Mouse (Mus musculus) stomach, embryonic 14.5 days (tissue): ENCODE data around the gene Cdc42bpb. TPM values are rescaled to one million over a fixed set of nuclear protein-coding genes. Genes with fewer than 3 reads are reported as not detected.
A peak's percentile ranks its signal among the peaks of the same experiment; 100 is the strongest.

Experiments
- ATAC-seq: fragments of 200-750 bp; cut with Nextera tagmentation; 2 replicates; pipeline ENCODE4 v1.8.0; 2017; ENCODE audit warnings: low read depth, moderate TSS enrichment; ENCODE audit not compliant: insufficient number of reproducible peaks, insufficient read depth, low FRiP score
- H3K27ac ChIP-seq: fragments of 300-500 bp; sonication (generic); 2 replicates; pipeline ENCODE4 v1.5.1; 2014; ENCODE audit warnings: mild to moderate bottlenecking, low read length, moderate library complexity, mixed read lengths
- H3K27me3 ChIP-seq: fragments of 300-500 bp; sonication (generic); 2 replicates; pipeline ENCODE4 v1.6.1; 2014; ENCODE audit warnings: low read length, control low read depth, mixed read lengths; ENCODE audit not compliant: control insufficient read depth, insufficient read depth
- H3K36me3 ChIP-seq: fragments of 300-500 bp; sonication (generic); 2 replicates; pipeline ENCODE4 v1.6.1; 2014; ENCODE audit warnings: mild to moderate bottlenecking, control low read depth, low read length, moderate library complexity, mixed read lengths; ENCODE audit not compliant: control insufficient read depth, insufficient read depth
- H3K4me1 ChIP-seq: fragments of 300-500 bp; sonication (generic); 2 replicates; pipeline ENCODE4 v1.6.1; 2014; ENCODE audit warnings: low read length, control low read depth, mixed read lengths; ENCODE audit not compliant: control insufficient read depth, insufficient read depth
- H3K4me2 ChIP-seq: fragments of 300-500 bp; sonication (generic); replicated peaks from 2 replicates; pipeline ENCODE4 v1.6.1; 2014; ENCODE audit warnings: low read depth, low read length, control low read depth
- H3K4me3 ChIP-seq: fragments of 300-500 bp; sonication (generic); 2 replicates; pipeline ENCODE4 v1.5.1; 2014; ENCODE audit warnings: low read depth, low read length, control low read depth
- H3K9ac ChIP-seq: fragments of 300-500 bp; sonication (generic); replicated peaks from 2 replicates; pipeline ENCODE4 v1.6.1; 2014; ENCODE audit warnings: low read depth, mild to moderate bottlenecking, control low read depth, low read length, moderate library complexity, mixed read lengths
- H3K9me3 ChIP-seq: fragments of 300-500 bp; sonication (generic); 2 replicates; pipeline ENCODE4 v1.6.1; 2016; ENCODE audit warnings: low read depth, low read length, control low read depth; ENCODE audit not compliant: control insufficient read depth
- WGBS: fragments of 180-500 bp; shearing (Covaris S2); extraction: QIAGEN DNeasy Blood & Tissue Kit; methylation state at CpG from one replicate; pipeline ENCODE4 v1.1.7; 2014; 5-methylcytosine and 5-hydroxymethylcytosine counted together
- polyA plus RNA-seq: library from polyadenylated mRNA; unstranded; fragments of >200 nt; fragmentation: Nextera tagmentation; extraction: Ambion mirVana; gene quantifications from 2 replicates; pipeline ENCODE4 v1.2.1, GENCODE M21; 2014

Cdc42bpb gene
- polyA plus RNA-seq, 1 experiment from 2014 or later: 44.1 TPM

GRCm38 (mm10) chr12:111416921-111417779, 39.6 kb upstream of the Cdc42bpb start, which contains the start of gene Exoc3l4:
Gene Exoc3l4, plus strand, starts transcription at chr12:111417017.
- Histone ChIP-seq H3K4me2 (peak within 1 kb of the TSS; percentile 59), H3K27me3 (peaks cover 1% of the 10 kb centered on the region; the same call in 1 of the 2 replicates), H3K9me3 (no peaks in the 10 kb centered on the region), H3K36me3 (no peaks in the 10 kb centered on the region), H3K4me1 (peaks cover 25% of the 10 kb centered on the region), H3K9ac (no peak within 1 kb of the TSS; the same call in 1 of the 2 replicates), H3K4me3 (peak within 1 kb of the TSS; percentile 27), H3K27ac (no peak within 1 kb of the TSS)
- WGBS: 4% methylated on average over 17 of the region's 17 CpGs
- peak; percentile 46; the same call in 1 of the 2 replicates for ATAC-seq

- WGBS: 2% methylated on average over 21 of the region's 21 CpGs
- peak; percentile 82 for ATAC-seq
- Histone ChIP-seq H3K4me1 (peaks cover 25% of the 10 kb centered on the region), H3K9me3 (no peaks in the 10 kb centered on the region), H3K36me3 (no peaks in the 10 kb centered on the region), H3K27me3 (no peaks in the 10 kb centered on the region), H3K27ac (no peak overlapping the region), H3K4me2 (peak overlapping the region; percentile 41), H3K4me3 (peak overlapping the region; percentile 20; the same call in 1 of the 2 replicates), H3K9ac (no peak overlapping the region)
These were observed 35.8 kb upstream of the Cdc42bpb start for GRCm38 (mm10) chr12:111413300-111413699.

- peak overlapping the region; percentile 41 for H3K4me2 ChIP-seq
- ATAC-seq: no peak
These were observed 35.2 kb upstream of the Cdc42bpb start for GRCm38 (mm10) chr12:111412581-111413284.

GRCm38 (mm10) chr12:111411631-111412355, 34.3 kb upstream of the Cdc42bpb start:
- Histone ChIP-seq H3K9ac (no peak overlapping the region), H3K4me3 (no peak overlapping the region), H3K36me3 (no peaks in the 10 kb centered on the region), H3K4me1 (peaks cover 17% of the 10 kb centered on the region), H3K27me3 (0 out of 2 replicates have a peak, but pooled peaks cover 6% of the 10 kb centered on the region), H3K4me2 (no peak overlapping the region), H3K9me3 (no peaks in the 10 kb centered on the region), H3K27ac (no peak overlapping the region)
- ATAC-seq: no peak
- WGBS: 77% methylated on average over 8 of the region's 8 CpGs

More at GRCm38 (mm10) chr12:111412581-111413284, 35.2 kb upstream of the Cdc42bpb start:
- Histone ChIP-seq H3K4me1 (peaks cover 23% of the 10 kb centered on the region), H3K9ac (no peak overlapping the region), H3K27me3 (no peaks in the 10 kb centered on the region), H3K4me3 (peak overlapping the region; percentile 20; the same call in 1 of the 2 replicates), H3K9me3 (no peaks in the 10 kb centered on the region), H3K27ac (no peak overlapping the region), H3K36me3 (no peaks in the 10 kb centered on the region)
- WGBS: 22% methylated on average over 12 of the region's 12 CpGs

GRCm38 (mm10) chr12:111409583-111409982, 32.1 kb upstream of the Cdc42bpb start:
- Histone ChIP-seq H3K9me3 (no peaks in the 10 kb centered on the region), H3K27me3 (0 out of 2 replicates have a peak, but pooled peaks cover 6% of the 10 kb centered on the region), H3K4me1 (peaks cover 16% of the 10 kb centered on the region), H3K27ac (no peak overlapping the region), H3K36me3 (no peaks in the 10 kb centered on the region), H3K4me2 (no peak overlapping the region), H3K4me3 (no peak overlapping the region), H3K9ac (no peak overlapping the region)
- ATAC-seq: no peak
- WGBS: 34% methylated on average over 5 of the region's 5 CpGs

- no peaks in the 10 kb centered on the region for H3K36me3 ChIP-seq
- H3K9ac ChIP-seq: no peak within 1 kb of the TSS
- 2% methylated on average over 23 of the region's 24 CpGs for WGBS
- H3K4me1 ChIP-seq: peaks cover 6% of the 10 kb centered on the region; the same call in 1 of the 2 replicates
- 0 out of 2 replicates have a peak within 1 kb of the TSS, but pooled peaks have one; percentile 13 for H3K4me3 ChIP-seq
- H3K27me3 ChIP-seq: 0 out of 2 replicates have a peak, but pooled peaks cover 6% of the 10 kb centered on the region
- peak within 1 kb of the TSS; percentile 38 for H3K4me2 ChIP-seq
- no peak within 1 kb of the TSS for H3K27ac ChIP-seq
- H3K9me3 ChIP-seq: no peaks in the 10 kb centered on the region
- ATAC-seq: no peak
These were observed 29.1 kb upstream of the Cdc42bpb start, which contains the start of gene Lbhd2 for GRCm38 (mm10) chr12:111406622-111407021. Gene Lbhd2, plus strand, starts transcription at chr12:111406809.

- no peaks in the 10 kb centered on the region for H3K36me3 ChIP-seq
- 57% methylated on average over 10 of the region's 10 CpGs for WGBS
- ATAC-seq: no peak
These were observed 27.4 kb upstream of the Cdc42bpb start for GRCm38 (mm10) chr12:111404880-111405279.

More at GRCm38 (mm10) chr12:111404880-111405279, 27.4 kb upstream of the Cdc42bpb start:
- Histone ChIP-seq H3K9me3 (no peaks in the 10 kb centered on the region), H3K4me3 (no peak overlapping the region), H3K27me3 (0 out of 2 replicates have a peak, but pooled peaks cover 6% of the 10 kb centered on the region), H3K9ac (no peak overlapping the region), H3K4me1 (peaks cover 6% of the 10 kb centered on the region; the same call in 1 of the 2 replicates), H3K27ac (no peak overlapping the region), H3K4me2 (no peak overlapping the region)
